Mouse (Mus musculus): Measurements from ENCODE around the gene Ube2q1. TPM values are rescaled to one million over a fixed set of nuclear protein-coding genes. Genes with fewer than 3 reads are reported as not detected.

Ube2q1 gene
- polyA plus RNA-seq, 1 experiment from 2014 or later: 9.4 TPM

DNA sequence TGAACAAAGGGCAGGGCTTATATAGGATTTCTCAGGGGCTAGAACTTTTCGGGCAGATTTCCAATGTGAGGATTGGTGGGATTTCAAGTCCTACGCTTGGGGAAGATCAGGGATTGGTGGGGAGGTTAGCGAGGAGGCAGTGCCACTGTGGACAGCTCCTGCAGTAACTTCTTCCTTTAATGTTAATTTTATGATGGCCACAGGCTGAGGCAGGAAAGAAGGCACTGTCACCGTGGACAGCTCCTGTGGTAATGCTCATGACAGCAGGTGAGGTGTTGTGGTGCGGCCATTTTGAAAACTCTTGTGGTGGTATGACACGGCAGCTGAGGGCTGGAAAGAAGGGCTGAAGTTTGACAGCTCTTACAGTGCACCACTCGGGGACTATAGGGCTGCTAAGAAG lies 3.8 kb upstream of the Ube2q1 start:
- no peak overlapping the region for H3K27ac ChIP-seq
- no peak overlapping the region for H3K9ac ChIP-seq
- H3K9me3 ChIP-seq: no peaks in the 10 kb centered on the region
- peaks cover 12% of the 10 kb centered on the region for H3K4me1 ChIP-seq
- H3K4me3 ChIP-seq: no peak overlapping the region
- no peaks in the 10 kb centered on the region for H3K36me3 ChIP-seq
- peaks cover 8% of the 10 kb centered on the region for H3K27me3 ChIP-seq
- no peak overlapping the region for H3K4me2 ChIP-seq
- 70% methylated on average over 7 of the region's 7 CpGs for WGBS
- no peak for ATAC-seq (ENCODE audit: insufficient number of reproducible peaks, low FRiP score, low TSS enrichment, low read depth)

DNA sequence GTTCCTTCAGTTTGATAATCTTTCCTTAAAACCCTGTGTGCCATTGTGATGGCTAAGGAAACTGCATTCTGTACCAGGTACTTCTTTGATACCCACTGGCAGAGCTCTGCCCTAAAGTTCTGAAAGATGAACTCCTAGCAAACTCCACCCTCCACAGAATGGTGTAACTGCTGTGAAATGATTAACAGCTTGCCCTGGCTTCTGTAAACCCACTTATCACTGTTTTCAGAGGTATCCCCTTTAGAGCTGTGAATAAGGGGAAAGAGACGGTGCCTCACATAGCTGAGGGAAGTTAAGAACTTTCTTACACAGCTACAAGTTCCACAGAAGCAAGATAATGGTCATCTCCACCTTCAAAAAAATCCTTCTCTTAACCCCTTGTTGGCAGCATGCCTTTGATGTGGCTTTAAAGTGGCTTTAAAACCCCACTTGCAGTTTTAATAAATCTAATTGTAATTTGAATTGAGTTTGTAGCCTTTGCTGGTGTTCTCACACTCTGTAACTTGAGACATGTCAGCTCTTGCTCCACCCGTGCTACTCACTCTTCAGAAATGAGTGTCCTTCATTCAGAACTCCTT lies 2.9 kb upstream of the Ube2q1 start:
- Histone ChIP-seq H3K36me3 (no peaks in the 10 kb centered on the region), H3K4me1 (peaks cover 21% of the 10 kb centered on the region), H3K4me3 (no peak overlapping the region), H3K27ac (no peak overlapping the region), H3K4me2 (no peak overlapping the region), H3K27me3 (peaks cover 4% of the 10 kb centered on the region; the same call in 1 of the 2 replicates), H3K9me3 (no peaks in the 10 kb centered on the region), H3K9ac (no peak overlapping the region)
- ATAC-seq (ENCODE audit: insufficient number of reproducible peaks, low FRiP score, low TSS enrichment, low read depth): no peak
- WGBS: 36% methylated on average over 2 of the region's 2 CpGs

DNA sequence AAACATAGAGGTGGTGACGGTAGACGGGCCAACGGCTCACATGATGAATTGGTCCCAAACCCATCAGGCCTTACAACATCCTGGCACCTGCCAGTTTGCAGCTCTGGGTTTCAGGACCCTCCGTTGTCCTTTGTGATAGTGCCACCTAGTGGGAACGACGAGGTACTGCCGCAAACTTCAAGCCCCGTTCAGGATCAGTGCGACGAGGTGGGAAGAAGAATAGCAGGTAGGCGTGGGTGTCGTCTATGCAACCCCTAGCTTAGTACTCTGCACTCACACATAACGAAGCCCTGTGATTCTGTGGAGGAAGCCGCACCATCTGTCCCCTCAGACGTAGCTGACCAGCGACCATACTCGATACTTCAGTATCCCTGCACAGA lies 838 bp upstream of the Ube2q1 start:
- 1% methylated on average over 17 of the region's 17 CpGs for WGBS
- peak; percentile 63; the same call in 1 of the 2 replicates for ATAC-seq (ENCODE audit: insufficient number of reproducible peaks, low FRiP score, low TSS enrichment, low read depth)
- Histone ChIP-seq H3K4me2 (peak overlapping the region; percentile 88), H3K36me3 (peaks cover 17% of the 10 kb centered on the region), H3K27me3 (no peaks in the 10 kb centered on the region), H3K9me3 (no peaks in the 10 kb centered on the region), H3K4me3 (peak overlapping the region; percentile 99), H3K27ac (peak overlapping the region; percentile 98), H3K4me1 (peaks cover 29% of the 10 kb centered on the region), H3K9ac (peak overlapping the region; percentile 40)

DNA sequence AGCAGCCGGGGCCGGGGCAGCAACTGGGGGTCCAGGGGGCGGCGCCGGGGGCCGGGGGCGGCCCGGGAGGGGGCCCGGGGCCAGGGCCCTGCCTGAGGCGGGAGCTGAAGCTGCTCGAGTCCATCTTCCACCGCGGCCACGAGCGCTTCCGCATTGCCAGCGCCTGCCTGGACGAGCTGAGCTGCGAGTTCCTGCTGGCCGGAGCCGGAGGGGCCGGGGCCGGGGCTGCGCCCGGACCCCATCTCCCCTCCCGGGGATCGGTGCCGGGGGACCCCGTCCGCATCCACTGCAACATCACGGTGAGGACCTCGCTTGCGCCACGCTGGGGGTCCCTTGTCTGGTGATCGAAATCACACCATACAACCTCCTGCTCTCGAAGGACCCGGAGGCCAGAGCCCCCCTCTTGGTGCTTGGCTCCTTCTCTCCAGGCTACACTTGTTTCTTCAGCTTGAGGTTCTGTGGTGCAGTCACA lies 360 bp downstream of the Ube2q1 start:
- H3K36me3 ChIP-seq: peaks cover 28% of the 10 kb centered on the region
- H3K27me3 ChIP-seq: no peaks in the 10 kb centered on the region
- WGBS: under 1% methylated on average over 34 of the region's 37 CpGs
- ATAC-seq (ENCODE audit: insufficient number of reproducible peaks, low FRiP score, low TSS enrichment, low read depth): no peak
- peak overlapping the region; percentile 98 for H3K27ac ChIP-seq
- H3K4me2 ChIP-seq: peak overlapping the region; percentile 88
- no peaks in the 10 kb centered on the region for H3K9me3 ChIP-seq
- H3K4me1 ChIP-seq: peaks cover 29% of the 10 kb centered on the region
- peak overlapping the region; percentile 98 for H3K9ac ChIP-seq
- H3K4me3 ChIP-seq: peak overlapping the region; percentile 99

DNA sequence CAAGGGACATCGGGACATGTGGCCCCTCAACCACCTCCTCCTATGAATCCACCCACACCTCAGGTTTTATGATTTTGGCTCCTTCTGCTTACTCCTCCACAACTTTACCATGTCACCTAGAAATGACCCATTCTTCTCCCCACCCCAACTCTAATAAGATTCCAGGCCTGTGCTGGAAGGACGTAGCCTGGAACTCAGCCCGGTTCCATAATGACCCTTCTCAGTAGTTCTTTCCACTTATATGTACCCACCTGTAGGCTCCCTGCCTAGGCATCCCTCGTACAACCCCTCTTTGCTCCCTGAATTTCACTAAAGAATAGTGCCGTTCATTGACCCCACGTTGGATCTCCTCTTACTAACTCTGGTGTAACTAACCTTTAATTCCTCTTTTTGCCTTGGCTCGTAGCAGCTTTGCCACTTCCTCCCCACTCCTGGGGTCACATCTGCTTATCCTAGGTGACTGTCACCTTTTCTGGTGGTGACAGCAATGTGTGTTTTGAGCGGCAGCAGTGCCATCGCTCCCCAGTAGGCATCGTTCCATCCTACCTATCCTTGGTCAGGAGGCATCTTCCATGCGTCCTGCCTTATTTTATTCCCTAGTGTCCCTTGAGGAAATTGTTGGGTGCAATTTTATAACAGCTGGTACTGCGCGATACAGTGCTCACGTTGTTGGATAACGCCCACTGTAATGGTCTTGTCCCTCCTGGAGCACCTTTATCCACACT lies 982 bp downstream of the Ube2q1 start:
- peak overlapping the region; percentile 98 for H3K27ac ChIP-seq
- no peaks in the 10 kb centered on the region for H3K9me3 ChIP-seq
- peak overlapping the region; percentile 98 for H3K9ac ChIP-seq
- peak overlapping the region; percentile 99 for H3K4me3 ChIP-seq
- peaks cover 34% of the 10 kb centered on the region for H3K36me3 ChIP-seq
- peak overlapping the region; percentile 88 for H3K4me2 ChIP-seq
- H3K4me1 ChIP-seq: peaks cover 29% of the 10 kb centered on the region
- 34% methylated on average over 15 of the region's 15 CpGs for WGBS
- no peaks in the 10 kb centered on the region for H3K27me3 ChIP-seq
- ATAC-seq (ENCODE audit: insufficient number of reproducible peaks, low FRiP score, low TSS enrichment, low read depth): no peak

DNA sequence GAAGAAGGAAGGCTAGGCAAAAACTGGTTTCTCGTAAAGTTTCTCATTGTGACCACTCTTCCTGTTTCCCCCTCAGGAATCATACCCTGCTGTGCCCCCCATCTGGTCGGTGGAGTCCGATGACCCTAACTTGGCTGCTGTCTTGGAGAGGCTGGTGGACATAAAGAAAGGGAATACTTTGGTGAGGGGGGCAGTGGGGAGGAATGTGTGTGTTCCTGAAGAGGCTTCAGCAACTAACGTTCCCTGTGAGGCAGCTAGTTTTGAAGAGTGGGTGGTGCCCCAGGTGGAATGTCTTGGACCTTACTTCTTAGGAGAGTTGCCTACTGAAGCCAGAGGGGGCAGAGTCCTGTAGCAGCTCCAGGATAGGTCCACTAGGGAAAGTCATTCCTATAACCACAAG lies 2.6 kb downstream of the Ube2q1 start:
- no peaks in the 10 kb centered on the region for H3K27me3 ChIP-seq
- H3K9ac ChIP-seq: no peak overlapping the region
- no peak overlapping the region for H3K4me3 ChIP-seq
- H3K4me2 ChIP-seq: no peak overlapping the region
- 66% methylated on average over 4 of the region's 4 CpGs for WGBS
- H3K36me3 ChIP-seq: peaks cover 50% of the 10 kb centered on the region
- no peak for ATAC-seq (ENCODE audit: insufficient number of reproducible peaks, low FRiP score, low TSS enrichment, low read depth)
- H3K9me3 ChIP-seq: no peaks in the 10 kb centered on the region
- H3K27ac ChIP-seq: no peak overlapping the region
- H3K4me1 ChIP-seq: peaks cover 29% of the 10 kb centered on the region

DNA sequence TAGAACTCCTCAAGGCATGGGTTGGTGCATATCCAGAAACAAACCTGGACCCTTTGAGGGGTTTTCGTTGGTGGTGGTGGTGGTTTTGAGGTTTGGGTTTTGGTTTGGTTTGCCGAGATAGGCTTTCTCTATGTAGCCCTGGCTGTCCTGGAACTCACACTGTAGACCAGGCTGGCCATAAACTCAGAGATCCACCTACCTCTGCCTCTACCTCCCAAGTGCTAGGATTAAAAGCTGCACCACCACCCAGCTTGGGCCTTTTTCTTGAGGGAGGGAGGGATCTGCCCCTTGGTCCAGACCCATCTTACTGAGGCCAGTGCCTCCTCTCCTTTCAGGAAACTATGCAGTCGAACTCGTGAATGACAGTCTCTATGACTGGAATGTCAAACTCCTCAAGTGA lies 6.7 kb downstream of the Ube2q1 start:
- ATAC-seq (ENCODE audit: insufficient number of reproducible peaks, low FRiP score, low TSS enrichment, low read depth): no peak
- Histone ChIP-seq H3K9me3 (no peaks in the 10 kb centered on the region), H3K27ac (no peak overlapping the region), H3K36me3 (peaks cover 77% of the 10 kb centered on the region), H3K9ac (no peak overlapping the region), H3K27me3 (no peaks in the 10 kb centered on the region), H3K4me3 (no peak overlapping the region), H3K4me2 (no peak overlapping the region), H3K4me1 (peaks cover 17% of the 10 kb centered on the region)
- whole genome bisulfite sequencing: 85% methylated on average over 4 of the region's 4 CpGs

DNA sequence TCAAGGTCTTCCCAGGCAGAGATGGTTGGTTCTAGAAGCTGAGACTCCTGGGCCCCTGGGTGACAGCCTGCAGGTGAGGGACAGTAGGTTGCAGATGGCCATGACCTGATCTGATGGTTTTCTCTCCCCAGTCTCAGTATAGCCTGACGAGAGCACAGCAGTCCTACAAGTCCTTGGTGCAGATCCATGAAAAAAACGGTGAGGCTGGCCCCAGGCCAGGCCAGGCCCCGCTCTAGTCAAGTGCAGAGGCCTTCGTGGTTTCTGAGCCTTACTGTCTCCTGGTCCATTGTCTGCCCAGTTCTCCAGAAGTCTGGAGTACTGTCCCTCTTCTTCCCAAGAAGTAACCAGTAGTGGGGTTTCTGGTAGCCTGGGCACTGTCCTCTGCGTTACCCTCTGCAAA lies 8.2 kb downstream of the Ube2q1 start:
- 85% methylated on average over 5 of the region's 5 CpGs for WGBS
- H3K36me3 ChIP-seq: peaks cover 69% of the 10 kb centered on the region
- ATAC-seq (ENCODE audit: insufficient number of reproducible peaks, low FRiP score, low TSS enrichment, low read depth): no peak
- no peak overlapping the region for H3K9ac ChIP-seq
- no peak overlapping the region for H3K4me3 ChIP-seq
- H3K4me2 ChIP-seq: no peak overlapping the region
- H3K9me3 ChIP-seq: no peaks in the 10 kb centered on the region
- H3K27ac ChIP-seq: no peak overlapping the region
- H3K4me1 ChIP-seq: peaks cover 11% of the 10 kb centered on the region
- H3K27me3 ChIP-seq: no peaks in the 10 kb centered on the region

DNA sequence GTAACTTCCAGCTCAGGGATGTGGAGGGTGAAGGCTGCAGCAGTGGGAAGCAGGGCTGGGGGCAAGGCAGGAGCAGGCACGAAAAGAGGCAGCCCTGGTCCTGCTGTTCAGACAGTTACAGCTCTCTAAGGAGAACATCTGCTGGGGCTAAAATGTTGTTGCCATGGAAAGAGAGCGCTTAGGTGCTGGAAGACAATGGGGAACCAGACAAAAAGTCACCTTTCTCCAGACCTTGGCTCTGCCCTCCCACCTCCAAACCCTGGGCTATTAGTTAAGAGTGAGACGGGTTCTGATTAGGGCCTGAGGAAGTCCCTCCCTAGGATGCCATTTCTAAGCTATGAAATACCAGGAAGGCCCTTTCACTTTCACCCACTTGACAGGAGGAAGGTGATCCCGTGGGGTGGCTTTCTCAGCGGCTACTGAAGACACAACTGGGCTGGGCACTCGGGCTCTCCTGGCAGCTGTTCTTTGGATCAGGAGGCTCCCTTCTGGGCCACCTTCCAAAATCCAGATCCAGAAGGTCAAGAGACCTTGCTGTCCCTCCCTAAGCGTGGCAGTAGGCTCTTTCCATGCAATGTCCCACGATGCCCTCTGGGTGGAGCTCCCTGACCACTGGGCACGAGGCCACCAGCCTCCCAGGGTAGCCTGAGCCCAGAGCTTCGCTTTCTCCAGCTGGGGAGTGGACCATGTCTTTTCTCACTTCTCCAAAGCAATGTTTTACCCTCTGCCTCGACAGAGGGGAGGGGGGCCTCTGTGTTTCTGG lies 11.8 kb downstream of the Ube2q1 start:
- Histone ChIP-seq H3K4me3 (no peak overlapping the region), H3K27ac (peak overlapping the region; percentile 43), H3K9me3 (no peaks in the 10 kb centered on the region), H3K36me3 (peaks cover 35% of the 10 kb centered on the region), H3K4me1 (peaks cover 11% of the 10 kb centered on the region), H3K4me2 (no peak overlapping the region), H3K27me3 (no peaks in the 10 kb centered on the region), H3K9ac (no peak overlapping the region)
- WGBS: 16% methylated on average over 11 of the region's 11 CpGs
- no peak for ATAC-seq (ENCODE audit: insufficient number of reproducible peaks, low FRiP score, low TSS enrichment, low read depth)

DNA sequence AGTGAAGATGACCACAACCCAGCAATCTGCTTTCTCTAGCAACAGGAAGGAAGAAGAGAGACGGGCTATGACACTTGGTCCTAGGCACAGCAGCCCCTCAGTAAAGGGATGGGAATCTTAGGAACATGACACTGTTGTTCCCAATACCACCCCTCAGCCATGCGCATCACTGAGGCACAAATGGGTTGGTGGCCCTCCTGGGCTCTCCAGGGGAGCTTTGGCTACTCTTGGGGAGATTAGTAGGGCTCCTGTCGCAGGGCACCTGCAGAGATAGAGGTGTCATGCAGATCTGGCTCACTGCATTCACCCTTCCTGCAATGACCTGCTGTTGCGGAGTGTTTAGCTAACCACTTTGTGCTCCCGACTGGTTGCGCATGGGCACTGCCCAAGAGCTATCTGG lies 12.9 kb downstream of the Ube2q1 start:
- H3K9ac ChIP-seq: no peak overlapping the region
- H3K36me3 ChIP-seq: peaks cover 24% of the 10 kb centered on the region
- H3K4me1 ChIP-seq: peaks cover 11% of the 10 kb centered on the region
- no peak overlapping the region for H3K4me3 ChIP-seq
- no peak overlapping the region for H3K27ac ChIP-seq
- no peak overlapping the region for H3K4me2 ChIP-seq
- WGBS: 80% methylated on average over 6 of the region's 6 CpGs
- H3K9me3 ChIP-seq: no peaks in the 10 kb centered on the region
- no peaks in the 10 kb centered on the region for H3K27me3 ChIP-seq
- no peak for ATAC-seq (ENCODE audit: insufficient number of reproducible peaks, low FRiP score, low TSS enrichment, low read depth)

DNA sequence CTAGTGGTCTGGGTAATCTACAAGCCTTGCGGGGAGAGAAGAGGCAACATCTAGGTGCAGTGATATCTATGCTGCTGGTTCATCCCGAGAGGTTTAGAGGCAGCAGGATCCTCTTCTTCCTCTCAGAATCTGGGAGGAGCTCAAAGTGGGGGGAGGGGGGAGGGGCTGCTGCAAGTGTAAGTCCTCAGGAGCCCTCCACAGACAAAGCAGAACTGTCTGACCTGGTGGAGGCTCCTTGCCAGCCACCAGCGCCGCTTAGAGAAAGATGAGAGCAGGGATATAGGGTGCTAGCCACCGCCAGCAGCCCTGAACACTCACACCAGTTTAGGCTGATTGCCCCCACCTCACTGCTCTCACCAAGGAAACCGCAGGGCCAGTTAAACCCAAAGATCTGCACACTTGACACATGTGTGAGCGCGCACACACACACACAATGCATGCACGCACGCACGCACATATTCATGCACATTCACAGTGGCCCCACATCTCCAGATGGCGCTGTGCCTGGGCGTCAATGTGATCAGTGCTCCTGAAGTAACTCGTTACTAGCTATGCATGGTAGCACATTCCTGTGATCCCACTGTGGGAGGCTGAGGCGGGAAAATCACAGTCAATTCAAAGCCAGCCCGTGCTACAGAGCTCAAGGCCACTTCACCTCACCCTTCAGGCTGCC lies 15.4 kb downstream of the Ube2q1 start:
- Histone ChIP-seq H3K27ac (no peak overlapping the region; the same call in 1 of the 2 replicates), H3K9me3 (no peaks in the 10 kb centered on the region), H3K4me1 (peaks cover 11% of the 10 kb centered on the region), H3K27me3 (no peaks in the 10 kb centered on the region), H3K4me2 (no peak overlapping the region), H3K4me3 (no peak overlapping the region), H3K36me3 (no peaks in the 10 kb centered on the region), H3K9ac (no peak overlapping the region)
- WGBS: 78% methylated on average over 16 of the region's 16 CpGs
- ATAC-seq (ENCODE audit: insufficient number of reproducible peaks, low FRiP score, low TSS enrichment, low read depth): no peak
